Mouse (Mus musculus) splenic B cell, adult 2 months (primary cell): Measurements from ENCODE around the gene Rtkn.

Source experiments
- DNase-seq: peaks from one replicate; pipeline ENCODE4 v3.0.0-alpha.2; 2011; ENCODE audit warnings: low read depth, low spot score
- H3K27me3 ChIP-seq: 2 replicates; pipeline ENCODE4 v1.6.1; 2012; ENCODE audit warnings: mild to moderate bottlenecking, low read length, moderate library complexity, mixed read lengths; ENCODE audit not compliant: control insufficient read depth, poor library complexity, insufficient read depth, severe bottlenecking
- H3K36me3 ChIP-seq: 2 replicates; pipeline ENCODE4 v1.6.1; 2012; ENCODE audit warnings: mild to moderate bottlenecking, low read length, moderate library complexity, mixed read lengths; ENCODE audit not compliant: control insufficient read depth, poor library complexity, insufficient read depth, severe bottlenecking

Rtkn gene

GRCm38 (mm10) chr6:83165026-83165606, 29.9 kb downstream of the Rtkn start:
- H3K36me3 ChIP-seq, result no peaks in the 10 kb centered on the region
- H3K27me3 ChIP-seq, result 0 out of 2 replicates have a peak, but pooled peaks cover 6% of the 10 kb centered on the region
- DNase-seq, result no peak

GRCm38 (mm10) chr6:83165607-83166242, 30.5 kb downstream of the Rtkn start, which contains the start of gene Dctn1:
Gene Dctn1 (plus strand): TSS chr6:83165920.
- Histone ChIP-seq H3K36me3 (no peaks in the 10 kb centered on the region), H3K27me3 (0 out of 2 replicates have a peak, but pooled peaks cover 6% of the 10 kb centered on the region)
- DNase-seq, result peak; percentile 96

- Histone ChIP-seq H3K36me3 (no peaks in the 10 kb centered on the region), H3K27me3 (0 out of 2 replicates have a peak, but pooled peaks cover 4% of the 10 kb centered on the region)
- DNase-seq, result peak; percentile 49
Measured at GRCm38 (mm10) chr6:83166243-83166630, 31.0 kb downstream of the Rtkn start.

GRCm38 (mm10) chr6:83169872-83170271, 34.6 kb downstream of the Rtkn start:
- H3K27me3 ChIP-seq, result no peaks in the 10 kb centered on the region
- no peak for DNase-seq
- H3K36me3 ChIP-seq, result no peaks in the 10 kb centered on the region

GRCm38 (mm10) chr6:83171063-83171462, 35.8 kb downstream of the Rtkn start:
- DNase-seq, result no peak
- Histone ChIP-seq H3K36me3 (no peaks in the 10 kb centered on the region), H3K27me3 (no peaks in the 10 kb centered on the region)

GRCm38 (mm10) chr6:83172240-83172920, 37.1 kb downstream of the Rtkn start:
- Histone ChIP-seq H3K36me3 (no peaks in the 10 kb centered on the region), H3K27me3 (no peaks in the 10 kb centered on the region)
- DNase-seq, result no peak

- DNase-seq, result no peak
- H3K27me3 ChIP-seq, result no peaks in the 10 kb centered on the region
- no peaks in the 10 kb centered on the region for H3K36me3 ChIP-seq
Measured at GRCm38 (mm10) chr6:83175996-83176395, 40.7 kb downstream of the Rtkn start.

- Histone ChIP-seq H3K27me3 (no peaks in the 10 kb centered on the region), H3K36me3 (peaks cover 1% of the 10 kb centered on the region)
- no peak for DNase-seq
Measured at GRCm38 (mm10) chr6:83179390-83180117, 44.3 kb downstream of the Rtkn start.

GRCm38 (mm10) chr6:83180605-83181004, 45.3 kb downstream of the Rtkn start:
- Histone ChIP-seq H3K27me3 (no peaks in the 10 kb centered on the region), H3K36me3 (peaks cover 1% of the 10 kb centered on the region)
- no peak for DNase-seq

- no peak for DNase-seq
- H3K36me3 ChIP-seq, result peaks cover 7% of the 10 kb centered on the region
Measured at GRCm38 (mm10) chr6:83184858-83185435, 49.7 kb downstream of the Rtkn start.

GRCm38 (mm10) chr6:83185895-83186861, 50.9 kb downstream of the Rtkn start:
- DNase-seq, result peak; percentile 46
- H3K27me3 ChIP-seq, result no peaks in the 10 kb centered on the region
- peaks cover 7% of the 10 kb centered on the region for H3K36me3 ChIP-seq

More at GRCm38 (mm10) chr6:83184858-83185435, 49.7 kb downstream of the Rtkn start:
- no peaks in the 10 kb centered on the region for H3K27me3 ChIP-seq

- Histone ChIP-seq H3K36me3 (peaks cover 7% of the 10 kb centered on the region), H3K27me3 (no peaks in the 10 kb centered on the region)
- DNase-seq, result no peak
Measured at GRCm38 (mm10) chr6:83186946-83187345, 51.7 kb downstream of the Rtkn start.

- Histone ChIP-seq H3K27me3 (no peaks in the 10 kb centered on the region), H3K36me3 (peaks cover 16% of the 10 kb centered on the region)
- DNase-seq, result no peak
Measured at GRCm38 (mm10) chr6:83193571-83193970, 58.3 kb downstream of the Rtkn start.
